Mouse (Mus musculus) frontal cortex, postnatal 10 days (tissue): ENCODE data around the gene Lefty2.

Experiments used
- DNase-seq, 2 experiments: peaks; one replicate each; pipeline ENCODE4 v3.0.0; 2022; ENCODE audit warnings: low spot score in 2 of 2, mixed read lengths in 1 of 2

Lefty2 gene

GRCm38 (mm10) chr1:180892808-180893207 is at the start of gene Lefty2:
Gene Lefty2, plus strand, starts transcription at chr1:180893108.
- DNase-seq: no peak

GRCm38 (mm10) chr1:180848114-180848510 is 44.8 kb upstream of the Lefty2 start:
- DNase-seq: peak; percentile 64 to 70

- DNase-seq: peak; percentile 42 to 62
Measured at GRCm38 (mm10) chr1:180848511-180849241, 44.2 kb upstream of the Lefty2 start.

- peak in 1 of 2 experiments; percentile 24 for DNase-seq
Measured at GRCm38 (mm10) chr1:180849701-180850301, 43.1 kb upstream of the Lefty2 start.

- peak; percentile 100 for DNase-seq
Measured at GRCm38 (mm10) chr1:180850316-180851270, 42.3 kb upstream of the Lefty2 start, which contains the start of gene Sde2. Gene Sde2, plus strand, starts transcription at chr1:180851127.

GRCm38 (mm10) chr1:180858763-180859162 is 34.1 kb upstream of the Lefty2 start:
- DNase-seq: no peak

- no peak for DNase-seq
Measured at GRCm38 (mm10) chr1:180860030-180860429, 32.9 kb upstream of the Lefty2 start.

- no peak for DNase-seq
Measured at GRCm38 (mm10) chr1:180863606-180864005, 29.3 kb upstream of the Lefty2 start.

- no peak for DNase-seq
Measured at GRCm38 (mm10) chr1:180866001-180866400, 26.9 kb upstream of the Lefty2 start.

GRCm38 (mm10) chr1:180870122-180870650 is 22.7 kb upstream of the Lefty2 start:
- no peak for DNase-seq

- DNase-seq: no peak
Measured at GRCm38 (mm10) chr1:180873861-180874484, 18.9 kb upstream of the Lefty2 start.

GRCm38 (mm10) chr1:180874615-180875014 is 18.3 kb upstream of the Lefty2 start:
- DNase-seq: no peak

- DNase-seq: no peak
Measured at GRCm38 (mm10) chr1:180875126-180875525, 17.8 kb upstream of the Lefty2 start.

GRCm38 (mm10) chr1:180877466-180877865 is 15.4 kb upstream of the Lefty2 start:
- no peak for DNase-seq

- no peak for DNase-seq
Measured at GRCm38 (mm10) chr1:180881768-180882167, 11.1 kb upstream of the Lefty2 start.

GRCm38 (mm10) chr1:180883731-180884130 is 9.2 kb upstream of the Lefty2 start:
- no peak for DNase-seq

GRCm38 (mm10) chr1:180884484-180884883 is 8.4 kb upstream of the Lefty2 start:
- no peak for DNase-seq

GRCm38 (mm10) chr1:180888556-180889042 is 4.3 kb upstream of the Lefty2 start:
- DNase-seq: no peak

- DNase-seq: no peak
Measured at GRCm38 (mm10) chr1:180889172-180889571, 3.7 kb upstream of the Lefty2 start.

GRCm38 (mm10) chr1:180889841-180890240 is 3.1 kb upstream of the Lefty2 start:
- no peak for DNase-seq
